Mouse (Mus musculus): ENCODE data around the gene Sirt3.

DNA sequence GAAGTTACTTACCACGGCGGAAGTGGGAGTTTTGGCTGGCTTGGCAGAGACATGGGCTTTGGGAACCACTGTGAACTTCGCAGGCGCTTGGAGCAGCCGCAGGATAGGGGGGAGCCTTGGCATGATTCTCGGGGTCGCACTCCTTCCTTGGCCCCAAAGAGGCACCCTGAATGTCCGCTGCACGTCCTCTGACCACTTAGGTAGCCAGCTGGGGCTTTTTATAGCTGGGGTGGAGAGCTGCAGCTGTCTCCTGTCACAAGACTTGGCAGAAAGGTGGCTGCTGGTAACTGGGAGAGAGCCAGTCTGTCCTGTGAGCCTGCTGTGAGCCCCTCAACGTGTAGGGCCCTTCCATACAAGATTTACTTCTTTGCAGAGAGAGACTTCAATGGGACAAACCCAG, 18.1 kb upstream of the Sirt3 start, which contains the start of gene Cox8b:
- TF ChIP-seq FLI1 (IDR thresholded peaks at IDR 0.05; ENCODE audit: low read length) (no peak), GATA1 (IDR thresholded peaks at IDR 0.05; ENCODE audit: borderline replicate concordance, low read length) (no peak)

All from megakaryocyte, embryonic 14.5 days (primary cell).